Mouse (Mus musculus) ES-Bruce4 (cell line): ENCODE measurements around the gene Gm21969.

Experiments
- CTCF ChIP-seq: IDR thresholded peaks from one replicate; pipeline ENCODE4 v1.8.1; 2011; ENCODE audit warnings: low read depth, low read length
- EP300 ChIP-seq: IDR thresholded peaks from 2 replicates; pipeline ENCODE4 v1.6.1; 2011; ENCODE audit warnings: low read depth, low read length; ENCODE audit not compliant: insufficient read depth
- POLR2A ChIP-seq: IDR thresholded peaks from one replicate; pipeline ENCODE4 v1.8.1; 2011; ENCODE audit warnings: low read length; ENCODE audit not compliant: insufficient read depth

- TF ChIP-seq CTCF (no peak), POLR2A (no peak), EP300 (no peak)
Observed at GRCm38 (mm10) chr4:139631141-139631540, 28.2 kb downstream of the Gm21969 start.
